Mouse (Mus musculus) spleen, postnatal 4 days (tissue): ENCODE results near the gene Fem1b.
"Not testable (repeated sequence)": the region's sequence is repeated elsewhere in the genome, so short reads cannot be mapped to it uniquely, and the experiment has no call there.

Source experiments
- DNase-seq, 2 experiments: peaks; one replicate each; pipeline ENCODE4 v3.0.0; 2022; ENCODE audit warnings: low spot score in 2 of 2

The Fem1b gene

DNA sequence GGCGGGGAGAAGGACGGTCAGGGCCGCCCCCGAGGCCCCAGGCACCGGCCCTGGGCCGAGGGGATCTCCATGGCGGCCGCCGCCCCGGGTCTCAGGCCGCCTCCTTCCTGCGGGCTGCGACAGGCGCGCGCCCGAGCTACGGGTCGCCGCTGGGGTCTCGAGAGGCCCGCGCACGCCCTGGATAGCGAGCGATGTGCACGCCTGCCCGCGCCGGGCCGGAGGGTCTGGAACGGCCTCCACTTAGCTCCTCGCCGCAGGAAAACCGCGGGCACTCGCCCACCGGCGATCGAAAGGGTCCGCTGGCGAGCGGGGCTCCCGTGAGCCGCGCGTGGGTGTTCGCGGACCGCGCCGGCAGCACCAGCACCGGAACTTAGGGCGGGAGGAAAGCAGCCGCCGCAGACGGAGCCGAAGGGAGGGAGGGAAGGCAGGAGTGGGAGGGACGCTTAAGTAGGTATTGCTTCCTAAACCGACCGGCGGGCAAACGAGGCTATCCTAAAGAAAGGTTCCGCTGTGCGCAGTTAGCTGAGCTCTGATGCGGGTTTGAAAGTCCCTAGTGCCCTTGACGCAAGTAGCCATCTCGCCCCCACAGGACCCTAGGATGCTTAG, at the start of gene Fem1b:
Fem1b (minus strand) TSS at position 419 of the 606 bp plus-strand sequence.
- peak; percentile 90 to 95 for DNase-seq

DNA sequence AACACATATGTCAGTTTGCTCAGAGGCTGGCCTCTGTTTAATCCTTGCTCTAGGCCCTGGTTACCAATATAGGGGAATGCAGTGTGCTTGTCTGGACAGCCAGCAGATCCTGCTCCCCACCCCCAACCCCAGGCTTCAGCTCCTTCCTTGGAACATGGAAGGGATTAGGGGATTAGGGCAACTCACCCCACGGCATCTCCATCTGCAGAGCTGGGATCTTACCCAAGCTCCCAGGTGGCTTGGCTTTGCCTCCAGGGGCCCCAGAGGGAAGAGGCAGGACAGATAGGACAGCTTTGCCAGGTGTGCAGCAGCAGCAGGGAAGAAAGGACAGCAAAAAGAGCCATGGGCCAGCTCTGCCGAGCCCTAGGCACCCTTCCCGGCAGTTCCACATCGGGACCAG, 49.1 kb upstream of the Fem1b start:
- no peak for DNase-seq

DNA sequence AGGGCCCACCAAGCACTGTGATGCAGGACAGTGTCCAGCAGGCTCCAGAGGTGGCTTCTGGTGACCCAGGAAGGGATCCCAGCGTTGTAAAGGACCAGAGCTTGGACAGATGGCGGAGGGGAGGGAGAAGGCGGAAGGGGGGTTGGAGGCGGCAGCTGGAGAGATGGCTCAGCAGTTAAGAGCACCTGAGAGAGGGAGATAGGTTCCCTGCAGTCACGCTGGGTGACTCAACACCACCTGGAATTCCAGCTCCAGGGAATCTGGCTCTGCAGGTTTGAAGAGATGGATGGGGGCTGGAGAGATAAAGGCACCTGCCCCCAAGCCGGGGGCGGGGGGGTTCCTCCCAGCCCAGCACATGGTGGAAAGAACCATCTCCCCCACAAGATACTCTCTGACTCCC, 48.4 kb upstream of the Fem1b start:
- DNase-seq, result not testable (repeated sequence)

DNA sequence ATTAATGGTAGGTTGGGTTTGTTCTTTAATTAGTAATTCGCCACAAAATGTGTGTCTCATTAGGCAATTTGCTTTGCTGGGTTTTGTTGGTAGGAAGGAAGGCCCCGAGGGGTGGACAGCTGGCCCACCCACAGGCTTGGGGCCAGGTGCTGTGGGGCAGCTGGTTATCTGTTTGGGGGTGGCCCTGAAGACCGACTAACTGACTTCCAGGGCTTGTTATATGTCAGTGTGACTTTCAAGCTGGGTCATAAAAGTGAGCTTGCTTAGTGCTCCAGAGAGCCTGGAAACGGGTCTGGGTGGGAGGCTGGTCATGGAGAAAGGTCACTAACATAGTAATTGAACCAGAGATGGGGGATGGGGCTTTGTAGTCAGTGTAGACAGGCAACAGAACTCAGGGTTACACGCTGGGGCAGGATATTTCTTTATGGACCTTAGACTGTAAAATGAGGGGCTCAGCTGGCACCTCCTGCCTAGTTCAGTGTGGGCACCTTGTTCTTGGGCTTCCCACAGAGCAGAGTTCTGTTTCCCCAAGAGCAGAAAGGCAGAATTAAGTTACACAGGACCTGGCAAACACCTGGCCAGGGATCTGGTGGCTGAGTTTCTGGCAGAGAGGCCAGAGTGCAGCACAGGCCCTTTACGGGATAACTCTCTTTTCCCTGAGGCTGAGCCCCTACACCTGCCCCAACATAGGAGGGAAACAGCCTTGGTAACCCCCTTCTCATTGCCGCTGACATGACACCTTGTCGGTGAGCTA, 46.7 kb upstream of the Fem1b start:
- peak in 1 of 2 experiments; percentile 10 for DNase-seq

DNA sequence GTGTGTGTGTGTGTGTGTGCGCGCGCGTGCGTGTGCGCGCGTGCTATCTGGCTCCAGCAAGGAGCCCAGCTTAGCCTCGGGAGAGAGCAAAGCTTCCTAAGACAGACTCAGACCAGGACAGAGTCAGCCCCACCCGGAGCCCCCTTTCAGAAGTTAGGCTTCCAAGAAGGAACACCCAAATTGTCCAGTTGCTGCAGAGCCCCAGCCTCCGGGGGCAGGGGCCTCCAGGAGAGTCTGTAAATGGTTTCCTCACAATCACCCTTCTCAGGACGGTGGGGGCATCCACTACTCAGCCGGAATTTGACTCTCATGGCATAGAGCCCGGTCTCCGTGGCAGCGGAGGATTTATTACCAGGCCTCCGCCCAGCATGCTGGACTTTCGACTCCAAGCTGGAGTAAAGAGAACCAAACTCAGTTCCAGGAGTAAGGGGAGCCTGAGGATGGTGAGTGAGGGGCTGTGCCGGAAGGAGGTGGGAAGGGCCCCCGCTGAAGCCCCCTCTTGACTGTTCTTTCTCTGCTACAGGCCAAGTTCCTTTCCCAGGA, 46.1 kb upstream of the Fem1b start, which contains the start of gene Calml4:
Calml4 (plus strand) TSS at position 362 of the 543 bp plus-strand sequence.
- DNase-seq, result peak in 1 of 2 experiments; percentile 14

DNA sequence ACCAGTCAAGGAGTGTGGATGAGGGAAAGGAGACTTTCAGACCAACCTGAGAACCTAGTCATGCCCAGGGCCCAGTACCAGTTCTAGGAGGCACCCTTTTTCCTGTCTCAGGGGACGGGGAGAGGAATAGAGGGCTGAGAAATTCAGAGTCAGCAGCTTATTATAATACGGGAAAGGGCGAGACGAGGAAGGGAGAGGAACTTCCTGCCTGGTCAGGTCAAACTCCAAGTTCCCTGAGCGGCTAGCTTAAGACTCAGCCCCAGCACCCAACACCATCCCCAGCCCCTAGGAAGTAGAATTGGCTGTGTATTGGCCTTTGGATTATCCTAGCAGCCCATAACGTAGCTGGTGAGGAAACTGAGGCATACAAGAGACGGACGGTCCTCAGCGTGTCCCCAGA, 45.5 kb upstream of the Fem1b start:
- DNase-seq, result no peak

DNA sequence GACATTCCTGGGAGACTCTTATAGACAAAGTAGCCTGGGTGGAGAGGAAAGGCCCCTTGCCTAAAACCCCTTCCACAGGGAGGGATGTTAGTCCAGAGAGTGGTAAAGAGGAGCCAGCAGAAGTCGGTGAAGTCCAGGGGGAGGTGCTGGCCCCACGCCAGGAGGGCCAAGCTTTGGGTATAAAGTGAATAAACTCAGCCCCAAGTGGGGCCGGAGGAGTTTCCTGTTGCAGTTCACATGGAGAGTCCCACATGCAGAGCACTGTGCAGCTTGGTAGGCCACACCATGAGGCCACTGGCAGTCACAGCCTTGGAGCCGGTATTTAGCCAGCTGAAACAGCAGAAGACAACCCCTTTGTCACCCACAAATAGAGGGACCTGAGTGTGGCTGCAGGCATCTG, 42.7 kb upstream of the Fem1b start:
- DNase-seq, result peak in 1 of 2 experiments; percentile 13

DNA sequence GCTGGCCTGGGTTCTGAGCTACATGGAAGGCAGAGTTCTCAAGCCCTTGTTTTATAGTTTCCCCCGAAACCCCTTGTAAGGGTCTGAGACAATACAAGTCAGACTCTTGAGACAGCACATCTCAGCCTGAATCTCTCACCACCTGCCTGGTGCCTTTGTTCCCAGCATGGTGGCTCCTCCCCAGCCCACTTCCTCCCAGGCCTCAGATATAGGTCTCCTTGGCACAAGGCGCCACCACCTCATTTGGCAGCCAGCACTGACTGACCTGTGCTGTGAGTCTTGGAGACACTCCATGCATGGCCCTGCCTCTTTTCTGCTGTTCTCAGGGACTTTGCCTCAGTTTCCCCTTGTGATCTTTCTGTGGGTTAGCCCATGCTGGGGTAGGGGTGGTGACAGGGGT, 39.8 kb upstream of the Fem1b start:
- DNase-seq, result peak in 1 of 2 experiments; percentile 13

DNA sequence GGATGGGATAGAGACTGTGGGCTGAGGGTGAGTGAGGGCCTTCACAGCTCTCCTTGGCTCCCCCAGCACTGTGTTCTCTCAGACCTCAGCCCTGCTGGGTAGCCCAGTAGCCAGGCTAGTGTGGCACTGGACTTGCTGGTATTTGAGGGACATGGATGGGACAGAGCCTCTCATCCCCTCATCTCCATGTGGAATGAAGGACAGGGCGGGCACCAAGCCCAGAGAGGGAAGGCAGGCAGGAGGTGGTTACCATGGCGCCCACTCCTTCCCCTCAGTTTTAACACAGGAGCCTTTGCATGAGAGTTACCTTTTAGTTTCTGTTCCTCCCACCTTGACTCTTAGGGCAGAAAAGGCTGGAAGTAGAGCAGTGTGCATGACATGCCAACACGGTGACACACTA, 36.9 kb upstream of the Fem1b start:
- peak in 1 of 2 experiments; percentile 9 for DNase-seq

DNA sequence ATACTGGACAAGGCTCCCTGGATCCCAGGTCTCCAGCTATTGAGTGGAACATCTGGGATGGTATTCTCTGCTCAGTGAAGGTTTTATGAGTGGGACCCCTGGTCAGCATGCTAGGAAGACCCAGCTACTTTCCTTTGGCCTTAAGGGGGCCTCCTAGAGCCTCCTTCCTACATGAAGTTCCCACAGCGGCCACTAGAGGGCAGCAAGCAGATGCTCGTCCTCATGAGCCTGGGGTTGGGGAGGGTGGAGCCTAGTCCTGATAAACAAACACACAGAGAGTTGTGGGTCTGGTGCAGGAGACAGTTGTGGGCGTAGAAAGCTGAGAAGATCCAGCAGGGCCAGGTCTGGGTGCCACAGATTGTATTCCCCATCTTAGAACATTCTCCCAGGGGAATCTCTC, 36.0 kb upstream of the Fem1b start:
- DNase-seq, result peak; percentile 85 to 97

DNA sequence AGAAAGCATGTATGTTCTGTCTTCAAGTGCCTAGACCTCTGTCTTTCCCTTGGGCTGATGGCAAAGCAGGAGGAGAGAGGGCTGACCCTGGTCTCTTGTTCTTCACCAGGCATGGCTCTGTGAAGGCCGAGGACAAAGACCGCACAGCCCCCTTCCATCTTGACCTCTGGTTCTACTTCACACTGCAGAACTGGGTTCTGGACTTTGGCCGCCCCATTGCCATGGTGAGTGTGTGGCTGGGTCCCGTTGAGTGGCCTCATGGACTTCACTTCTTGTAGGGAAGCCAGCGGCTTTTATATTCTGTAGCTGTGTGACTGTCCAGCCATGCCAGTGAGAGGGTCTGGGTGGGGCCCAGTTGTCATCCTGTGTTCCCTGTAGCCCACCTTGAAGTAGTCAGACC, 32.7 kb upstream of the Fem1b start:
- peak in 1 of 2 experiments; percentile 8 for DNase-seq

DNA sequence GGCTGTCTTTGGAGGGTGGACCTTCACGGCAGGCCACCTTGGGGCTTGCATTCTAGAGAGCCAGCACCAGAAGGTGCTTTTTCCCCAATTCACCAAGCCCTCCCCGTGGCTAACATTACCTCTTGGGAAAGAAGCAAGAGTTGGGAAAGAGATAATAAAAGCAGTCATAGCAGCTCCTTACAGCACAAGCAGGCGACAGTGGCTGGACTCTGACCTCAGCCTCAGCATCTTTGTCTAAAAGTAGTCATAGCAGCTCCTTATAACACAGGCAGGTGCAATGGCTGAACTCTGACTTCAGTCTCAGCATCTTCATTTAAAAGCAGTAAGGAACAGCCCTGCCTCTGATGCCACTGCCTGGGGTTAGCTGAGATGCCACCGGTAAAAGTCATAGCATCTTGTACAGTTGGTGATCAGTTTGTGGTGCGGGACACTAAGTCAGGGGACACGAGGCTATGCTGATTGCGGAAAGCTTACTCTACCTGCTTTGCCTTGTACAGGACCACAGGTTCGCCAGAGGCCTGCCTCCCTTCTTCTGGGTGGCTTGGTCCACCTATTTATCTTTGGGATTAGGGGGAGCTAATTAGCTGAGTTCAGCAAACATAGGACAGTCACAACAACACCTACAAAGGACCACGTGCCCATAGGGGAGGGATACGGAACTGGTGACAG, 31.8 kb upstream of the Fem1b start:
- DNase-seq, result peak in 1 of 2 experiments; percentile 57

DNA sequence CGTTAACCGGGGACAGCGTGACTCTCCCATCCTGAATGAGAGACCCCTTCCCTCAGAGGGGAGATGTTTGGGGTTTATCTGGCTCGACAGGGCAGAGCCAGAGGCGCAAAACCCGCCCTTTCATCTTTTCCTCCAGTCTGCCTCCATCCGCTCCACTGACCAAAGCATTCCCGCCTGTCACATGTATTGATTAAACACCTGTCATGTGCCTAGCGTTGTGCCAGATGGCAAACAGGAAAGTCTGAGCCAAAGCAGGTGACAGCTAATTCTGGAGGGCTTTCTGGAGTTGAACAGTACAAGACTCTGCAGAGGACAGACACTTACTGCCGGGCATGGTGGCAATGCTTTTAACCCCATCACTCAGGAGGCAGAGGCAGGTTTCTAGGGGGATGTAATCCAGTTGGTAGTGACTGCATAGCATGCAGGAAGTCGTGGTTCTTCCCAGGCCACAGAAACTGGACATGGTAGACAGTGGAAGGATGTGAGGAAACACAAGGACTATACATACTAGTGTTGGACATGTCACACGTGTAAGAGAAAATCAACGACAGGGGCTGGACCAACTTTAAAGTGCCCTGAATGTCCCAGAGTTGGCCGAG, 27.5 kb upstream of the Fem1b start:
- DNase-seq, result no peak

DNA sequence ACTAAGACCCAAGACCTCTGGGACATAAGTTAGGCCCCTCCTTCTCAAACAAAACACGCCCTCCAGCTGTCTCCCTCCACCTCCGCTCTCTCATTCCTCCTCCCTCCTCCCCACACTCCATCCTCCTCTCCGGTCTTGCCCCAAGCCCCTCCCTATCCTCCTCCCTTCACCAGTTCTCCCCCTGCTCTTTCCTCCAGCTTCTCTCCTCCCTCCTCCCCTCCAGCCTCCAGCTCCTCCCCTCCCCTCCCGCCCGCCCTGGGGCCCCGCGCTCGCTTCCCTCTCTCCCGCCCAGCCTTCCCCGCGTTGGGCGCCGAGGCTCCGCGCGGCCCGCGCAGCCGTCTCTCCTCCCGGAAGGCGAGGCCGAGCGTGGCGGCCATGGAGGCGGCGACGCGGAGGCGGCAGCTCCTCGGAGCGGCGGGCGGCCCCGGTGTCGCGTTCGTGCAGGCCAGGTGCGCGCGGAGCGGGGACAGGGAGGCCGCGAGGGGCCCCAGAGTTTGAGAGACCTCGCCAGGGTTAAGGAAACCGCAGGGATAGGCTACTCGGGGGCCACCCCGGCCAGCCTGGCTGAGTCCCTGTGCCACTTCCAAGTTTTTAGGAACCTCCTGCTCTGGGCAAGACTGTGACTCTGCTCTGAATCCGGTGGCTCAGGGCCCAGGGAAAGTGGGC, 26.9 kb upstream of the Fem1b start, which contains the start of gene Cln6:
Cln6 (plus strand) TSS at position 280 of the 666 bp plus-strand sequence.
- DNase-seq, result peak; percentile 63 to 85

DNA sequence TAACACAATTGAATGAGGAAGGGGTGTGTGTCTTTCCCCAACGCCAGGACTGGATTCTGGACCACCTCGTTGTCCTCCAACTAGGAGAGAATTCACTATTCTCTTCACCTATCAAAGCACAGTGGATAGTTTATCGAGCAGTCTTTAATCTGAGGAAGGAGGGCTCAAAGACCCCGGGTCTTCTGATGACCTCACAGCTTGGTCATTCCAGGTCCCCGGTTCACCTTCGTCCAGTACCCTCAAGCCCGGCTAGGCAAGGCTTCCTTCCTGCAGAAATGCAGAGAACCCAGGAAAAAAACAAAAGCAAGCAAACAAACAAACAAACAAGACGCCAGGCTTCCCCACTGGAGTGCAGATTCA, 26.4 kb upstream of the Fem1b start:
- peak in 1 of 2 experiments; percentile 58 for DNase-seq

DNA sequence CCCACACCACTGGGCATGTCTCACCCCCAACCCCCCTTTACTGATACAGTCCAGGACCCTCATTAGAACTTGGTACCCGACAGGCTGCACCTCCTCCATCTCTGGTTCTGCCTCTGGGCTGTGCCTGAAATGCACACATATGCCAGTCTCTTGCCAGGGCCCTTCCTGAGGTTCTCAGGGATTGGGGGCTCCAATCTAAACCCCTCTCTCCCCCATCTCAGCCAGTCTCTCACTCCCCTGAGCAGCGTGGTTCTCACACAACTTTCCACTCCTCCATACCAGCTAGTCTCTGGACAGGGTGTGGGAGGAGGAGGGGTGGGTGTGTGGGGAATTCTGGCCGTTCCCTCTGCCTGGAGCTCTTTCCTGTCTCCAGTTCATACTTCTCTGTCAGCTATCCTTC, 25.9 kb upstream of the Fem1b start:
- no peak for DNase-seq

DNA sequence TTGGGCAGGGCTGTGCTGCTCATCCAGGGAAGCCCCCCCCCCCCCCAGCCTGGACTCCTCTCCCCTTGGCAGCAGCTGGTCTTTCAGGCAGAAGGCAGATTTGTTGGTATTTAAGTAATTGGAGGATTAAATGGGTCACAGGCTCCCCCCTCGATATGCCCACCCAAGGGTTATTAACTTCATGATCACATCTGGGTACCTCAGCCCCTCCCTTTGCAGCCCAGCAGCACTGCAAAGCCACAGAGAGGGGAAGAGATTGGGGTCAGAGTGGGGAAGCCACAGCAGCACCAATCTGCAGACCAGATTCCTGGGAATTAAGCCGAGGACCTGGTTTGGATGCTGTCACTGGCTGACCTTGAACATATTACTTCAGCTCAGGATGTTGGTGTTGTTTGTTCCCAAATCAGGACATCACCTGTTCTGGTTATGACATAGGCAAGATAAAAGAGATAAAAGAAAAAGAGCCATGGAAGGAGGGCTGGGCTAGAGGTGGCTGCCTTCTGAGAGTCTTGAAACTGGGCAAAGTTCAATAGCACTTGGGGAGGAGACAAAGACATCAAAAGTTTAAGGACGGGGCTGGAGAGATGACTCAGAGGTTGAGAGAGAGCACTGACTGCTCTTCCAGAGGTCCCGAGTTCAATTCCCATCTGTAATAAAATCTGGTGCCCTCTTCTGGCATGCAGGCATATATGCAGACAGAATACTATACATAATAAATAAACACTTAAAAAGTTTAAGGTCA, 24.1 kb upstream of the Fem1b start:
- peak in 1 of 2 experiments; percentile 51 for DNase-seq

DNA sequence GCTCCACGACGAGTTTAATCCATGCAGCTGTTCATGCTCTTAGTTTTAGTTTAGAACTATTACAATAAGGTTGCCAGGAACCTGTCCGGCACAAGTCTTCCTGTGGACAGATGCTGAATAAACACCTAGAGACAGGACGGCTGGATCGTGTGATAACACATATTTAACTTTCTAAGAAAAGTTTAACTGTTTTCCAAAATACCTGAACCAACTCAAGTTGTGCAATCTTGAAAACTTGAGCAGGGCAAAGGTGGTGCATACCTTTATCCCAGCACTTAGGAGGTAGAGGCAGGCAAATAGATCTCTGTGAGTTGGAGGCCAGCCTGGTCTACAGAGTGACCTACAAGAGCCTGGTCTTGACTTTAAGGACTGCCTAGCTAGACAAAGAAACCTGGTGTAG, 23.2 kb upstream of the Fem1b start:
- no peak for DNase-seq

DNA sequence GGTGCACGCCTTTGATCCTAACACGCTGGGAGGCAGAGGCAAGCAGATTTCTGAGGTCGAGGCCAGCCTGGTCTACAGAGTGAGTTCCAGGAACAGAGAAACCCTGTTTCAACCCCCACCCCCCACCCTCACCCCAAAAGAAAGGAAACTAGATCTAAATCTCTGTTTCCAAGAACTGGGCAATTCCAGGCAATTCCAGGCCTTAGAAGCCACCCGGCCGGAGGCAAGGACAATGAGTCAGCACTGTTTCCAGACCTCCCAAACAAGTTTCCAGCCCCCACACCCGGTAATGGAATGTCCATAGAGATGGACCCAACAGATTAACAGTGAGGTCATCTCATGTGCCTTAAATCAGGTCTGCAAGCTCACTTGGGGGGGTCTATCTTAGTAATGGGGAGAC, 18.1 kb upstream of the Fem1b start:
- no peak for DNase-seq

DNA sequence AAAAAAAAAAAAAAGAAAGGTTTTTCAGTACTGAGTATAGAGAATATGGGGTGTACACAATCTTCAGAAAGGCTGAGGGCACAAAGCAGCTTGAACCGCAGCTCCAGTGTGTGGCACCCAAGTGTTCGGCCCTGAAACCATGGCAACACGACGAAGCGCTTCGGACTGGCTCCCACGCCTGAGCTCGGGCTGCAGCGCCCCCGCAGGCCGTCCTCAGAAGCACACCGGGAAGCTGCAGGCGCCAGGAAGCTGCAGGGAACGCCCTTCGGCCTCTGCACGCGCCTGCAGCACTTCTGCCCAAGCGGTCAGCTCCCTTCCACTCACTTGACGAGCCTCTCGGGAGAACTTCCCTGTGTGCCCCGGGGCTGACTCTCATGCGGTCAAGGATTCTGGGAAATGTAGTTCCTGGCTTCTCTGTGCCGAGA, 16.9 kb upstream of the Fem1b start:
- DNase-seq, result peak; percentile 93 to 97
